Mouse (Mus musculus) heart, embryonic 11.5 days (tissue): ENCODE results near the gene Alg14. TPM values are rescaled to one million over a fixed set of nuclear protein-coding genes. Genes with fewer than 3 reads are reported as not detected.

ENCODE experiments used
- ATAC-seq: fragments of 200-750 bp; cut with Nextera tagmentation; replicated peaks from 2 replicates; pipeline ENCODE4 v1.8.0; 2017; ENCODE audit warnings: moderate library complexity; ENCODE audit not compliant: insufficient number of reproducible peaks, low FRiP score, low TSS enrichment
- H3K27ac ChIP-seq: fragments of 300-500 bp; sonication (generic); 2 replicates; pipeline ENCODE4 v1.5.1; 2014; ENCODE audit warnings: mild to moderate bottlenecking, low read depth, low read length
- H3K27me3 ChIP-seq: fragments of 300-500 bp; sonication (generic); 2 replicates; pipeline ENCODE4 v1.6.1; 2014; ENCODE audit warnings: mild to moderate bottlenecking, low read length, mixed read lengths; ENCODE audit not compliant: control insufficient read depth, insufficient read depth
- H3K36me3 ChIP-seq: fragments of 300-500 bp; sonication (generic); 2 replicates; pipeline ENCODE4 v1.6.1; 2014; ENCODE audit warnings: mild to moderate bottlenecking, low read length, moderate library complexity, mixed read lengths; ENCODE audit not compliant: control insufficient read depth, insufficient read depth
- H3K4me1 ChIP-seq: fragments of 300-500 bp; sonication (generic); 2 replicates; pipeline ENCODE4 v1.6.1; 2014; ENCODE audit warnings: low read length; ENCODE audit not compliant: control insufficient read depth, insufficient read depth
- H3K4me2 ChIP-seq: fragments of 300-500 bp; sonication (generic); 2 replicates; pipeline ENCODE4 v1.6.1; 2014; ENCODE audit warnings: mild to moderate bottlenecking, moderate library complexity
- H3K4me3 ChIP-seq: fragments of 300-500 bp; sonication (generic); 2 replicates; pipeline ENCODE4 v1.5.1; 2014; ENCODE audit warnings: low read depth, low read length
- H3K9ac ChIP-seq: fragments of 300-500 bp; sonication (generic); 2 replicates; pipeline ENCODE4 v1.6.1; 2014; ENCODE audit warnings: mild to moderate bottlenecking, low read depth, low read length, moderate library complexity
- H3K9me3 ChIP-seq: fragments of 300-500 bp; sonication (generic); replicated peaks from 2 replicates; pipeline ENCODE4 v1.6.1; 2016; ENCODE audit warnings: low read length; ENCODE audit not compliant: control insufficient read depth
- WGBS: fragments of 180-500 bp; shearing (Covaris S2); extraction: QIAGEN DNeasy Blood & Tissue Kit; methylation state at CpG from one replicate; pipeline ENCODE4 v1.1.7; 2014; ENCODE audit not compliant: insufficient replicate concordance; 5-methylcytosine and 5-hydroxymethylcytosine counted together
- polyA plus RNA-seq: library from polyadenylated mRNA; unstranded; fragments of >200 nt; fragmentation: Nextera tagmentation; extraction: Ambion mirVana; gene quantifications from 2 replicates; pipeline ENCODE4 v1.2.1, GENCODE M21; 2014

Gene Alg14
- polyA plus RNA-seq, 1 experiment from 2014 or later, result 38.2 TPM

DNA sequence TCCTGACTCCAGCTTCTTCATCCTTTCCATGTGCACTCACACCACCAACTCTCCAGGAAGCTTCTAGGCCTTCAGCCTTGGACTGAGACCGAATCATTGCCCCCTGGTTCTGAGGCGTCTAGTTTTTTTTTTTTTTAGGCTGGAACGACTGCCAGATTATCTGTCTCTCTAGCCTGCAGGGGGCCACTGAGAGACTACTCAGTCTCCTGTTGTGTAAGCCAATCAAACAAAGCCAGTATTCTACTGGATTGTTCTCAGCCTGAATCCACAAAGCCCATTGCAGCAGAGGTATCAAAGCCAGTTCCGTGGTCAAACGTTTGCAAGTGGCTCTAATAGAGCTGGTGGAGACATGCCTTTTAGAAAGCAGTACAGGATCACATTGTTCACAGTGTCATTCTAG lies 111.9 kb downstream of the Alg14 start:
- Histone ChIP-seq H3K27ac (no peak overlapping the region), H3K4me3 (no peak overlapping the region), H3K27me3 (no peaks in the 10 kb centered on the region), H3K9ac (no peak overlapping the region), H3K9me3 (no peaks in the 10 kb centered on the region), H3K4me1 (no peaks in the 10 kb centered on the region), H3K4me2 (no peak overlapping the region), H3K36me3 (no peaks in the 10 kb centered on the region)
- no peak for ATAC-seq
- 47% methylated on average over 5 of the region's 5 CpGs for WGBS

GRCm38 (mm10) chr3:121405101-121405500 lies 113.5 kb downstream of the Alg14 start:
- H3K9ac ChIP-seq, result no peak overlapping the region
- H3K27me3 ChIP-seq, result no peaks in the 10 kb centered on the region
- H3K4me2 ChIP-seq, result no peak overlapping the region
- H3K4me3 ChIP-seq, result no peak overlapping the region
- WGBS, result 67% methylated on average over 5 of the region's 5 CpGs
- no peak for ATAC-seq
- H3K36me3 ChIP-seq, result no peaks in the 10 kb centered on the region
- no peaks in the 10 kb centered on the region for H3K9me3 ChIP-seq
- no peaks in the 10 kb centered on the region for H3K4me1 ChIP-seq
- no peak overlapping the region for H3K27ac ChIP-seq

GRCm38 (mm10) chr3:121407417-121407816 lies 115.8 kb downstream of the Alg14 start:
- no peak overlapping the region for H3K4me2 ChIP-seq
- H3K9ac ChIP-seq, result no peak overlapping the region
- no peak overlapping the region for H3K4me3 ChIP-seq
- no peaks in the 10 kb centered on the region for H3K4me1 ChIP-seq
- 62% methylated on average over 9 of the region's 9 CpGs for WGBS
- H3K27me3 ChIP-seq, result no peaks in the 10 kb centered on the region
- H3K9me3 ChIP-seq, result no peaks in the 10 kb centered on the region
- no peaks in the 10 kb centered on the region for H3K36me3 ChIP-seq
- H3K27ac ChIP-seq, result no peak overlapping the region
- no peak for ATAC-seq

GRCm38 (mm10) chr3:121408386-121408785 lies 116.8 kb downstream of the Alg14 start:
- WGBS, result 84% methylated on average over 3 of the region's 3 CpGs
- Histone ChIP-seq H3K27ac (no peak overlapping the region), H3K9ac (no peak overlapping the region), H3K4me3 (no peak overlapping the region), H3K36me3 (no peaks in the 10 kb centered on the region), H3K9me3 (no peaks in the 10 kb centered on the region), H3K4me1 (no peaks in the 10 kb centered on the region), H3K4me2 (no peak overlapping the region), H3K27me3 (no peaks in the 10 kb centered on the region)
- no peak for ATAC-seq

GRCm38 (mm10) chr3:121411450-121411849 lies 119.9 kb downstream of the Alg14 start:
- H3K27me3 ChIP-seq, result no peaks in the 10 kb centered on the region
- H3K4me3 ChIP-seq, result no peak overlapping the region
- H3K9ac ChIP-seq, result no peak overlapping the region
- H3K4me1 ChIP-seq, result no peaks in the 10 kb centered on the region
- H3K27ac ChIP-seq, result no peak overlapping the region
- no peaks in the 10 kb centered on the region for H3K36me3 ChIP-seq
- ATAC-seq, result no peak
- no peaks in the 10 kb centered on the region for H3K9me3 ChIP-seq
- no peak overlapping the region for H3K4me2 ChIP-seq
- WGBS, result 50% methylated on average over 6 of the region's 6 CpGs

Other genes starting within 250 kb of the Alg14 start
- gene Rwdd3, start 120.1 kb upstream of the Alg14 start, polyA plus RNA-seq, result 4.3 and 4.4 TPM in 2 replicates
- gene Tmem56, start 8.7 kb upstream of the Alg14 start, polyA plus RNA-seq, result 1.8 and 2.5 TPM in 2 replicates
- gene Cnn3, start 134.7 kb downstream of the Alg14 start, polyA plus RNA-seq, result 488 and 525 TPM in 2 replicates
- 0.83 and 1.1 TPM in 2 replicates for gene Slc44a3, start 240.6 kb downstream of the Alg14 start, polyA plus RNA-seq